Mouse (Mus musculus) adrenal gland, adult 10 weeks (tissue): ENCODE data around the gene Fam71e2. TPM values are rescaled to one million over a fixed set of nuclear protein-coding genes. Genes with fewer than 3 reads are reported as not detected.

Experiments used
- polyA plus RNA-seq: library from polyadenylated mRNA; stranded (reverse); fragments of 350-450 nt; fragmentation: Illumina TruSeq; extraction: RNeasy Lipid Tissue Mini Kit (QIAGEN cat#74804); gene quantifications from one replicate; pipeline ENCODE4 v1.2.3, GENCODE M21; 2014; ENCODE audit warnings: low read depth, low replicate concordance

Gene Fam71e2
- polyA plus RNA-seq, result not detected

DNA sequence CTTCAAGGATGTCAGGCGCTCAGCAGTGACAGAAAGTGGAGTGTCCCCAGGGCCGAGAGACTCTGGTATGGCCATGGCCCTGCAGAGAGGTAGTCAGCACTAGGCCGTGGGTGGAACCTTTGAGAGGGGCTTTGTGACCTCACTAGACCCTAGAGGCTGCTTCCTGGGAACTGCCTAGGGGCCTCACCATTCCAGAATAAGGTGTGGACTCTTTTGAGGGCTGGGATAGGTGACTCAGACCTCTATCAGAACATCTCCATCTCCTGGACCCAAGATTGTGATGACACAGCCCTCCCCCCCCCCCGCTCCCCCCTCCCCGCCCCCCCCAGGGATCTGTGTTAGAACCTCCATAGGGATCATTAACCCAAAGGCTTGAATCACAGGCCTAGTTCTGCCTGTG lies at the start of gene Fam71e2:
Gene Fam71e2 (minus strand): TSS at position 101 of the 400 bp plus-strand sequence.

GRCm38 (mm10) chr7:4812303-4813104 lies 41.4 kb upstream of the Fam71e2 start, which contains the start of gene Ube2s:
Ube2s (minus strand) TSS chr7:4812590.

GRCm38 (mm10) chr7:4792278-4793212 lies 21.4 kb upstream of the Fam71e2 start, which contains the start of gene Rpl28:
Rpl28 (plus strand) TSS chr7:4792874.

DNA sequence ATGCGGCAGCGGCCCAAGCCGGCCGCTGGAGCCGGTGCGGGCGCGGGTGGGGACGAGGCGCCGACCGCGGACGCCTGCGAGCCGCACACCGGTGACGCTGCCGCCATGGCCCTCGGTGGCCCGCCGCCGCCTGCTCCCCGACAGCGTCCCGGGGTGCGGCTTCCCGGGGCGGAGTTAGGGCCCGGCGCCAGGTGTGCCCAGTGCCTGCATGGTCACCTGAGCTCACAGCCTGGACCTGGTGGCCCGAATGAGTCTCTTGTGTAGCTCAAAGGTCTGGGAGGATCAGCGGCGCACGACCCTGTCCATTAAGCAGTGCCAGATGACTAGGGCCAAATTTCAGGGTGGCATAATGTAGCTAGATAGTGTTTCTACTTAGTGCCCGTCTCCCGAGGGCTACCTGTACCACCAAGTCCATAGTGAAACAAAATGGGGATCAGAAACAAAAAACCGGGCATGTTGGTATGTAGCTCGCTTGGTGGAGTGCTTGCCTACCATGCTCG lies 18.4 kb upstream of the Fam71e2 start, which contains the start of gene Tmem238:
Gene Tmem238 (minus strand): TSS at position 221 of the 500 bp plus-strand sequence.

DNA sequence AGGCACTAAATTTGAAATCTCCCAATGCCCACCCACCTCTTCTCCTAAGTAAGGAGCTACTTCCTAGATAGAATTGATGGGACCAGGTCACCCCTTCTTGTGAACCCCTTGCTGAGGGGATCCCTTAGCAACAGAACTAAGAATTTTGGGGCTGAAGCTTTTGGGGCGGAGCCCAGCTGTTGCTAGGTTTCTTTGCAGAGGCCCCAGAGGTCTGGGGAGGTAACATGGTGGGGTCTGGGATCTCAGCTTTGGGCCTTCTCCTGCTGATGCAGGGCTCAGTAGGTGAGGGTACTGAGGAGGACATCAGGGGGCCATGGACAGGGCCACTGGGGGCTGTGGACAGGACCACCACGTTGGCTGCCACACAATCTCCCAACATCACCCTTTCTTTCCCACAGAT lies 11.7 kb upstream of the Fam71e2 start, which contains the start of the genes Il11 and Tmem190:
Gene Il11 (minus strand): TSS at position 101 of the 400 bp plus-strand sequence.
Gene Tmem190 (plus strand): TSS at position 179 of the 400 bp plus-strand sequence.

GRCm38 (mm10) chr7:4752821-4753570 lies 18.1 kb downstream of the Fam71e2 start, which contains the start of gene Cox6b2:
Cox6b2 (minus strand) TSS chr7:4753094.

DNA sequence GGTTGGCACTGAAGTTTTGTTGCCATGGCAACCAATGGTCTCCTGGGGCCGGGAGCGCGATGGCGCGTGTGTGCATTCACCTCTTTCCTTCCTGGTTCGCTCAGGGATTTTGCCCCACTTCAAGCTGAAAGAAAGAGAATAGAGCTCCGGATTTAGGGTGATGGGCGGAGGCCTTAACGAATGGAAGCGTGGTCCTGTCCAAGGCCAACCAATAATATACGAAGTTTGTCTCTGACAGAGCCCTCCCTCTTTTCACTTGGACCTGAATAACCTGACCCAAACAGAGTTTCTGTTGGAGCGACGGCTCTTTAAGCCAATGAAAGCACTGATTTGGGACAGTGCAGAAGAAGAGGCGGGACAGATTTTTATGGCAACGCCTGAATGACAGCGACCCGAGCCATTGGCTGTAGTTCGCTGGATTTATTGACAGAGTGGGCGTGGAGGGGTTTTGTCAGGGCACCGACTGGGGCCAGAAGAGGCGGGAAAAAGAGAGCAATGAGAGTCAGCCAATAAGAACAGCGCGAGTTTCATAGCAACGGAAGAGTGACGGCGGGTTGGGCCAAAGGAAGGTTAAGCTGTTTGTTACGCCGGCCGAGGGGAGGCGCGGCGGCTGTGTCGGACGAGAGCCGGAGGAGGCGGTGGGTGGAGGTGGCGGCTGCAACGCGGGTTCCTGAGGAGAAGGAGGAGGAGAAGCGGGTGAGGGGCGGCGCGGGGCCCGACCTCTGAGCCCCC lies 31.4 kb downstream of the Fam71e2 start, which contains the start of gene Kmt5c:
Gene Kmt5c (plus strand): TSS at position 572 of the 732 bp plus-strand sequence.

GRCm38 (mm10) chr7:4725169-4725568 lies 45.9 kb downstream of the Fam71e2 start, which contains the start of gene Tmem150b:
Tmem150b (minus strand) TSS chr7:4725249.

Other genes starting within 250 kb of the Fam71e2 start
- gene Tnni3, start 247.1 kb downstream of the Fam71e2 start, polyA plus RNA-seq, result not detected
- gene Dnaaf3, start 238.8 kb downstream of the Fam71e2 start, polyA plus RNA-seq, result not detected
- 1.2 TPM for gene Syt5, start 223.8 kb downstream of the Fam71e2 start, polyA plus RNA-seq
- gene Ptprh, start 167.3 kb downstream of the Fam71e2 start, polyA plus RNA-seq, result not detected
- gene Tmem86b, start 139.9 kb downstream of the Fam71e2 start, polyA plus RNA-seq, result 0.99 TPM
- 11.8 TPM for gene Ppp6r1, start 112.3 kb downstream of the Fam71e2 start, polyA plus RNA-seq
- not detected for gene Hspbp1, start 86.2 kb downstream of the Fam71e2 start, polyA plus RNA-seq
- 0.35 TPM for gene Brsk1, start 80.7 kb downstream of the Fam71e2 start, polyA plus RNA-seq
- gene Tmem150b, start 46.1 kb downstream of the Fam71e2 start, polyA plus RNA-seq, result not detected
- 1.4 TPM for gene Kmt5c, start 31.2 kb downstream of the Fam71e2 start, polyA plus RNA-seq
- not detected for gene Cox6b2, start 18.2 kb downstream of the Fam71e2 start, polyA plus RNA-seq
- not detected for gene Il11, start 11.6 kb upstream of the Fam71e2 start, polyA plus RNA-seq
- not detected for gene Tmem190, start 11.6 kb upstream of the Fam71e2 start, polyA plus RNA-seq
- gene Tmem238, start 18.4 kb upstream of the Fam71e2 start, polyA plus RNA-seq, result 0.76 TPM
- 12.7 TPM for gene Rpl28, start 21.6 kb upstream of the Fam71e2 start, polyA plus RNA-seq
- 4.3 TPM for gene Ube2s, start 41.3 kb upstream of the Fam71e2 start, polyA plus RNA-seq
- 1.0 TPM for gene Shisa7, start 73.4 kb upstream of the Fam71e2 start, polyA plus RNA-seq
- gene Isoc2b, start 99.0 kb upstream of the Fam71e2 start, polyA plus RNA-seq, result 3.3 TPM
- gene Isoc2a, start 105.9 kb upstream of the Fam71e2 start, polyA plus RNA-seq, result 2.7 TPM
- not detected for gene Gm36210, start 135.2 kb upstream of the Fam71e2 start, polyA plus RNA-seq
- gene Zfp628, start 143.9 kb upstream of the Fam71e2 start, polyA plus RNA-seq, result not detected
- 1.2 TPM for gene Nat14, start 150.7 kb upstream of the Fam71e2 start, polyA plus RNA-seq
- not detected for gene Ssc5d, start 154.5 kb upstream of the Fam71e2 start, polyA plus RNA-seq
- not detected for gene Sbk2, start 193.1 kb upstream of the Fam71e2 start, polyA plus RNA-seq
- gene Sbk3, start 199.9 kb upstream of the Fam71e2 start, polyA plus RNA-seq, result not detected
- 7.5 TPM for gene Zfp579, start 224.9 kb upstream of the Fam71e2 start, polyA plus RNA-seq
- gene Zfp524, start 243.1 kb upstream of the Fam71e2 start, polyA plus RNA-seq, result not detected
- 12.4 TPM for gene Fiz1, start 243.4 kb upstream of the Fam71e2 start, polyA plus RNA-seq
- not detected for gene Gm44973, start 244.2 kb upstream of the Fam71e2 start, polyA plus RNA-seq
- 4.8 TPM for gene Zfp865, start 249.1 kb upstream of the Fam71e2 start, polyA plus RNA-seq
- gene Ccdc106, start 249.3 kb upstream of the Fam71e2 start, polyA plus RNA-seq, result not detected